Mouse (Mus musculus) neutrophil, adult 5-6 weeks (primary cell): Measurements from ENCODE around the gene Dnmbp. TPM values are rescaled to one million over a fixed set of nuclear protein-coding genes. Genes with fewer than 3 reads are reported as not detected.
A peak's percentile ranks its signal among the peaks of the same experiment; 100 is the strongest.

ENCODE experiments used
- ATAC-seq: fragments of 151-379, 151-347 bp; 2 replicates; pipeline ENCODE4 v1.8.0; 2017; ENCODE audit warnings: mild to moderate bottlenecking, moderate TSS enrichment; ENCODE audit not compliant: insufficient number of reproducible peaks, poor library complexity, low FRiP score, severe bottlenecking; ENCODE audit errors: extremely low read depth
- total RNA-seq: library from RNA; stranded (forward); fragments of 200-1000 nt; gene quantifications from 2 replicates; pipeline ENCODE4 v1.2.3, GENCODE M21; 2017

The Dnmbp gene
- total RNA-seq: 26.2 and 29.7 TPM in 2 replicates

DNA sequence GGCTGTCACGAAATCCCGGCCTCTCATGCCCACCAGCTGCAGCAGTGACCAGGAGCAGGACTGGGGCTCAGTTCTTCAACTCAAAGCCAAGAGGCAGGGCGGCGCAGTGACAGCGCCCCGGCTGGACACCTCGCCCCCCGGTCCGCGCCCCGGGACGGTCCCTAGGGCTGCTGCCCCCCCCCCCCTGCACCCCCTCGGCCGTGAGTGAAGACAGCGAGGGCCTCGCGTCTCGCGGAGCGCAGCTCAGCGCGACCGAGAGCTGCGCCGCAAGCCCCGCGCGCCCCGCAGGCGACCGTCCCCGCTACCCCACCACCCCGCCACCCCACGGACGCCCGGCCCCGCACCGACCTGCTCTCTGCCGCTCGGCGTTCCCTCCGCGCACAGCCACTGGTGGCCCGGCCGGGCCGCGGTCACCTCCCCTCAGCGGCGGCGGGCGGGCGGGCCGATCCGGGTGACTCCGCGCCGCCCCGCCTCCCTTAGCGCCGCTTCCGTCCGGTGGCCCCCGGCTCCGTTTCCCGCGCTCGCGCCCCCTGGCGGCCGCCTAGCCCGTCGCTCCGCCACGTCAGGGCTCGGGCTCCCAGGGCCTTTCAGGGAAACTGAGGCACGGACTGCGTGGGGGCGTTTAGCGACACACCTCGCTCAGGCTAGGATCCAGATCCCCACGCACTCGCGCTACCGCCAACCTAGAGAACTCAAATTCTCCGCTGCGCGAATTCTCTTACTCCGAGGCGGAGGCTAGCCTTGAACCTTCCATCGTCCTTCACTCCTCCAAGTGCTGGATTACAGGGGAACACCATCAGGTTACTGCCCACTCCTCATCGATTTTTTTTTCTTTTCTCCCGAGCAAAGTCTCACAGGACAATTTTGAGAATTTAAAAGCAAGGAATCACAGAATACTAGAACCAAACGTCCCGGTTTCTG, at the start of gene Dnmbp:
Gene Dnmbp (minus strand): TSS at position 423 of the 921 bp plus-strand sequence.
- ATAC-seq: peak; percentile 68

DNA sequence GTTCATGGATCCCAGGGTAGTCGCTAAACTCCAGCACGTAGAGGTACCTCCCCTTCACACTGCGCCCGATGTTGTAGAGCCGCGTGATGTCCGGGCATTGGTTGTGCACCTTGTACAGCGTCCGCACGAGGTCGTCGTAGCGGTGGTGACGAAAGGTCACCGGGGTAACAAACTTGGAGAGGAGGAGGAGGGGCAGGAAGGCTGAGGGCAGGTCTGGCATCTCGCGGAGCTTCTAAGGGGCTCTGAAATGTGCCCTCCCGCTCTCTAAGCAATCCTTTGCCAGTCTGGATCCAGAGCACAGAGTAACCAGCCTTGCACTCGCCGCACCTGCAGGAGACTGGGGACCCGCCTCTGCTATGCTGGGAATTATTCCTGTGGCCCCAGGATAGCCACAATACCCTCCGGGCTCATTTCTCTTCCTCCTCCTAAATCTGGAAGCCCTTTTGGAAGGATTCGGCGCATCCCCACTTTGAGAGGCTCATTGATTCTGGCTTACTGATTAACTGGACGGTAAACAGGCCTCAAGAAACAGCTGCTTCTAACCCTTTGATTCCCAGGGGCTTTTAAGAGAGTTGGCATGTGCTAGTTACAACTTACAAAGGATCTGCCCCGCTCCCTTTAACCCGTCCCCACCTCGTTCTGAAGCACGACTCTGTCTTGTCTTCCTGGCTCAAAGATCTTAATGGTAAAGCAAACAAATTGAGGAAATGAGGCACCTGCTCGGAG, 46.2 kb upstream of the Dnmbp start, which contains the start of gene Cpn1:
Gene Cpn1 (minus strand): TSS at position 488 of the 726 bp plus-strand sequence.
- no peak for ATAC-seq

- no peak for ATAC-seq
These were observed 42.0 kb upstream of the Dnmbp start for GRCm38 (mm10) chr19:43981992-43982391.

GRCm38 (mm10) chr19:43980711-43981110, 40.7 kb upstream of the Dnmbp start:
- no peak for ATAC-seq

DNA sequence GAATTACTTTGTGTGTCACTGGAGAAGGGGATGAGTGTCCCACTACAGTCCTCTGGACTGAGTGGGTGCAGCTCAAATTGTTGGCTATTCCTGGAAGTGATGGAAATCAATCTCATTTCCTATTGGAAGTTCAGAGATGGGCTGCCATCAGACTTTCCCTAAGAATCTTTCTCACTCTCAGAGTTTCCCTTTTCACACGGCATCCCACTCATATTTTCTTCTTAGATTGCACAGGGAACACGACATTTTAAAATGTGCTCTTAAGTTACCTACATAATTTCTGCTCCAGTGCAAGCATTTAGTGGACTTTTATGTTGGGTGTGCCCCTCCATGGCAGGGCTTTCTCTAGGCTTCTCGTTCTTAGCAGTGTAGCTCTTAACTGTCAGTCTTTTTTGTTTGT, 37.8 kb upstream of the Dnmbp start:
- ATAC-seq: no peak

GRCm38 (mm10) chr19:43976661-43977060, 36.7 kb upstream of the Dnmbp start:
- no peak for ATAC-seq

- no peak for ATAC-seq
These were observed 34.2 kb upstream of the Dnmbp start for GRCm38 (mm10) chr19:43974221-43974620.

GRCm38 (mm10) chr19:43973711-43974110, 33.7 kb upstream of the Dnmbp start:
- ATAC-seq: no peak

DNA sequence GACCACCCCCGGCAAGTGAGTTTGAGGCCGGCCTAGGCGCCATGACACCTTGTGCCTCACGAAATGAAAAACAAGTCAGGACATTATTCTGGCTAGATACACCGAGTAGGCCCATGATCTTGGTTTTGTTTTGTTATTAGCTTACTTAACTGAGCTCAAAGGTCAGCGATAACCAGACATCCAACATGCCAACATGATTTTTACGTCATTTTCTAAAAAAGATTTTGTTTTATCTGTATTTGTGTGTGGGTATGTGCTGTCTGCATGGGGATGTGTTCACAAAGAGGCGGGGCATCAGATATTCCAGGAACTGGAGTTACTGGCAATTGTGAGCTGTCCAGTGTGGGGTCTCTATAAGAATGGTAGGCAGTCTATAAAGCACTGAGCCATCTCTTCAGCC, 32.1 kb upstream of the Dnmbp start:
- no peak for ATAC-seq

DNA sequence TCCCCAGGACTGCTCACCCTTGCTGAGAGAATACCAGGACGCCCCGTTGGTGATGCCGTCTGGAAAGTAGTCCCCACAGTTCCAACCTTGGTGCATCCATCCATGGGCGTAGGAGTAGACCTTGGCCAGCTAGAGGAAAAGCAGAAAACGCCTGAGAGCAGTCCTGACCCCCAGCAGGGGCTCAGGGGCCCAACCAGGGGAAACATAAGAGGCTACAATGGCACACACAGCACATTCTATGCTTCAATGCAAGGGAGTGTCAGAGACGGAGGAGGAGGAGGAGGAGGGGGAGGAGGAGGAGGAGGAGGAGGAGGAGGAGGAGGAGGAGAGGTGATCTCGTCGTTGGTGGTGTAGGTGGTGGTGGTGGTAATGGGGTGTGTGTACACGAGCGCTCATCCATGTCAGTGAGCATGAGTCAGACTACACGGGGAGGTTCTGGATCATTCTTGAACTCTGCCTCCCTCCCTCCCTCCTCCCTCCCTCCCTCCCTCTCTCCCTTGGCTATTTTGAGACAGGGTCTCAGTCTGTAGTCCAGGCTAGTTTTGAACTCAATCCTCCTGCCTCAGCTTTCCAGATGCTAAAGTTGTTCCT, 28.5 kb upstream of the Dnmbp start:
- ATAC-seq: no peak

DNA sequence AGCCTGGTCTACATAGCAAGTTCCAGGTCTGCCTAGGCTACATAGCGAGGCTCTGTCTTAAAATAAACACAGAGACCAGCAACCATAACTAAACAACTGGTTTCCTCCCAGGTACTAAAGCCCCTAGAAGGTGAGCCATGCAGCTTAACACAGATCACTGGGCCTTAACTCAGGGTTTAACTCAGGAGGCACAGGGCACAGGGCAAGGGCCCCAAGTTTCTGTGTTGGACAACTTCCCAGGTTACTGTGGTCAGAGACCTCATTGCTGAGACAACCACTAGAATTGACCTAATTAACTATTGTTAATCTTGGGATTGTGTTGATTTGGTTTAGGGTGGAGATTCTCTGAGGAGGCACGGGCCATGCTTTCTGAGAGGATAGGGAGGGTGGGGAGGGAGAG, 26.5 kb upstream of the Dnmbp start:
- no peak for ATAC-seq

GRCm38 (mm10) chr19:43965496-43966085, 25.6 kb upstream of the Dnmbp start:
- ATAC-seq: peak; percentile 46

DNA sequence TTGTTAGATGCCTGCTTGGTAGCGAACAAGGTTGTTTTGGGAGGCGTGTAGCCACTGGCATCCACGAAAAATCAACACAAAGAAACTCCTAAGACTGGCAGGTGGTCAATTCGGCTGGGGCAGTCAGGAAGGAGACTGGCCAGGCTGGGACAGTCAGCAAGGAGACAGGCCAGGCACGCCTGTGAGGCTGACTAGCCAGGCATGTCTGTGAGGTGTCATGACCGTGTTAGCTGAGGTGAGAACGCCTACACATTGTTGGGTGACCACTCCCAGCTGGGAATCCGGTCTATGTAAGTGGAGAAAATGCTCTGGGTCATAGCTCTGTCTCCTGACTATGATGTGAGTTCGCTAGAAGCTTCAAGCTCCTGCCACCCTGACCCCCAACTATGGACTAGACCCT, 22.8 kb upstream of the Dnmbp start:
- ATAC-seq: no peak

DNA sequence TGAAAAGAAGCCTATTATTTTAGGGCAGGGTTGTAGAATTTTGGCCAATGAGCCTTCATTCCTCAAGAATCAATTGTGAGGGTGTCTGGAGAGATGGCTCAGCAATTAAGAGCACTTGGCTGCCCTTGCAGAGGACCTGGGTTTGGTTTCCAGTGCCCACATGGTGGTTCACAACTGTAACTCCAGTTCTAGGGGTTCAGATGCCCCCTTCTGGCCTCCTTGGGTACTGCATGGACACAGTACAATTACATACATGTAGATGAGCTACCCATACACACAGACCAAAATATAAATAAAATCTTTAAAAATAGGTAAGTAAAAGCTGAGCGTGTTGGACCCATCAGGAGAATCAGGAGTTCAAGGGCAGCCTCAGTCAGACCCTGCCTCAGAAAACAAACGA, 21.2 kb upstream of the Dnmbp start:
- ATAC-seq: no peak

GRCm38 (mm10) chr19:43960014-43960413, 20.0 kb upstream of the Dnmbp start:
- ATAC-seq: no peak

GRCm38 (mm10) chr19:43959162-43959561, 19.2 kb upstream of the Dnmbp start:
- peak; percentile 75 for ATAC-seq

GRCm38 (mm10) chr19:43957881-43958280, 17.9 kb upstream of the Dnmbp start:
- no peak for ATAC-seq

- no peak for ATAC-seq
These were observed 17.4 kb upstream of the Dnmbp start for GRCm38 (mm10) chr19:43957402-43957801.

DNA sequence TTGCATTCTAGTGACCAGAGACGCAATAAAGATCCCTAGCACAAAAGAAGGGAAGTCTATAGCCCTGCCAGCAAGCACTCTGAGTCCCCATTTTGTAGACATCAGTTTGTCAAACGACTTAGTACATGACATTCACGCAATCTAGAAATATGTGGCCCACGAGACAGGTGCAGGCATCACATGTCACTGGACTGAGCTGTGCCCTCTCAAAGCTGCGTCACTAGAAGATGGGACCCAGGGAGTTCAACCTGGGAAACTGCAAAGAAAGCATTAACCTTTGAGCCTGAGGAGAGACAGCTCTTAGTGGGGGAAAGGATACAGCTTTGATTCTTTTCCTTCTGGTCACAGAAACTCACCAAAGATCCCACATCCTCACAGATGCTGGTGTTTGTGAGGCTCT, 15.3 kb upstream of the Dnmbp start:
- ATAC-seq: no peak
